Mouse (Mus musculus) Patski (cell line): ENCODE results near the gene Mtmr12. TPM values are rescaled to one million over a fixed set of nuclear protein-coding genes. Genes with fewer than 3 reads are reported as not detected.

Experiments
- ATAC-seq: fragments of 100-300 bp; one replicate; pipeline ENCODE4 v1.8.0; 2021
- CTCF ChIA-PET: fragments of 350-600 bp; sonication (Branson Sonifier 250); formaldehyde crosslinking; loops from one replicate; lab custom pipeline; 2022; ENCODE audit warnings: inconsistent platforms; lab: Charles Lee
- POLR2A ChIA-PET: fragments of 350-600 bp; sonication (Branson Sonifier 250); formaldehyde crosslinking; loops from one replicate; lab custom pipeline; 2022; ENCODE audit warnings: antibody characterized with exemption, inconsistent platforms; lab: Charles Lee
- DNase-seq: peaks from one replicate; pipeline ENCODE4 v3.0.0-alpha.2; 2011; ENCODE audit warnings: low read depth, low spot score
- H3K27me3 ChIP-seq: fragments of 371-371 bp; one replicate; pipeline ENCODE4 v1.5.1; 2021
- CTCF ChIP-seq: fragments of 100-300 bp; IDR thresholded peaks from one replicate; pipeline ENCODE4 v1.5.1; 2021
- in situ Hi-C: fragments of 300-500 bp; cut with MboI; formaldehyde crosslinking; loops from 3 replicates; pipeline ENCODE4 v1.11.1; 2018; ENCODE audit warnings: low pct_unique_long_range_greater_than_20kb, mixed read lengths
- polyA plus RNA-seq: library from polyadenylated mRNA; unstranded; gene quantifications from one replicate; pipeline ENCODE4 v1.2.3, GENCODE M21; 2021

Mtmr12 gene
- polyA plus RNA-seq, 1 experiment from 2014 or later = 20.8 TPM

DNA sequence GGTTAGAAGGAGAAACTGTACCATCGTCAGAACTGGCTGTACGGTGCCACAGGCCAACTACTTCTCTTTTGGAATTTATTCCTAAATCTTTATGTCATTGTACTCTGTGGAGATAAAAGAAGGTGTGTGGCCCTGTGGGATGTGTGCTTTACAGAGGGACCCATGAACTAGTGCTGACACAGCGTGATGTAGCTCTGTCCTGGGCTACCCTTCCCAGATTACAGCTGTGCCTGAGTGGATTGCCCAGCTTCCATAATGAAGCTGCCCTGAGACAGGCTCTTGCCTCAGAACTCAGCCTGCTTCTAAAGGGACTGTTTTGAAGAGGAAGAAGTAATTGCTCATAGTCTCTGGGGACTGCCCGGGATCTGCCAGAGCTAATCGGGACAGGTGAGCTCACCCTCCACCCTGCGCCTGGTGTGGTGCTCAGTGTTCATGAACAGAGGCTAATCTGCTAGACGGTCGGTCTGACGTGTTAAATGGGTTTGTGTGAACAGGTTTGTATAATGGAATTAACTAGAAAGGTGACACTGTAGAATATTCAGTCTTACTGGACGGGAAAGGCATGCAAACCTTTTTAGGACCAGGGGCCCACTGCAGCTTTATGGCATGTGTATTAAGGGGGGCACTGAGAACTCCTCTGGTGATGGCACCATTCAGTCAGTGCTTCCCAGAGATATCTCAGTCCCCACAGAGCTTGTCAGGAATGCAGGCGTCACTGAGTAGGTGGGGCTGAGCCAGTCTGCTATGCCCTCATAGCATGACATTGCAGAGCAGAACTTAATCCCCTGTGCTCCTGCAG, 41.7 kb downstream of the Mtmr12 start:
- in situ Hi-C loops = loop anchor here (5.0 kb wide), 2 partner anchors 39 to 274 kb away; partner anchors contain the start of gene Mtmr12
- POLR2A ChIA-PET = interaction anchor here (0.5 to 1.6 kb wide), 4 partner anchors 11 to 355 kb away, joined by 3 to 4 read pairs (median 3); partner anchors contain the start of gene Mtmr12
- DNase-seq = no peak

DNA sequence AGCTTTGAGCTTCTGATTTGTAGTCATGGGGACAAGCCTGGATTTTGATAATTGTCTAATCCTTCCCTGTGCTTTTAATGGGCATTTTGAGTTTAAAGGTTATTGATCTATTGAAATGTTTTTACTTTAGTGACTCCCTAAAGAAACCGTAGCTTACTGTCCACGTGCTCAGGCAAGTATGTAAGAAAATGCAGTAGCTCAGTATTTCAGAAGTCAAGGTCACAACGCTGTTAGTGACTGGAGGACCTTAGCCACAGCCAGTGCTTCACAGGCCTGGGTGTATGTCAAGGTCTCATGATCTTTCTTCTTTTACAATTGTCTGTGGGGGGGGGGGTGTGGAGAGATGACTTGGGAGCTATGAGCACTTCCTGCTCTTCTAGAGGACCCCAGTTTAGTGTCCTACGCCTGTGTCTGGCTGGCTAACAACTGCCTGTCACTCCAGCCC, 42.4 kb downstream of the Mtmr12 start:
- DNase-seq (no peak), ATAC-seq (no peak)
- ChIA-PET CTCF (interaction anchor here (0.8 to 8.5 kb wide), 6 partner anchors 8 to 56 kb away, joined by 3 to 43 read pairs (median 6); no protein-coding TSS in a partner anchor), POLR2A (interaction anchor here (0.6 to 1.6 kb wide), 2 partner anchors 39 to 42 kb away, joined by 3 to 4 read pairs; partner anchors contain the start of gene Mtmr12)
- no peak for TF ChIP-seq CTCF
- H3K27me3 ChIP-seq = no peaks in the 10 kb centered on the region
- in situ Hi-C loops = loop anchor here (5.0 kb wide), 2 partner anchors 40 to 275 kb away; partner anchors contain the start of gene Mtmr12

More for the DNA sequence above, 41.7 kb downstream of the Mtmr12 start:
- CTCF ChIA-PET = interaction anchor here (0.8 to 8.5 kb wide), 6 partner anchors 7 to 49 kb away, joined by 3 to 43 read pairs (median 6); no protein-coding TSS in a partner anchor
- TF ChIP-seq CTCF = no peak
- no peaks in the 10 kb centered on the region for H3K27me3 ChIP-seq
- peak; percentile 55 for ATAC-seq

DNA sequence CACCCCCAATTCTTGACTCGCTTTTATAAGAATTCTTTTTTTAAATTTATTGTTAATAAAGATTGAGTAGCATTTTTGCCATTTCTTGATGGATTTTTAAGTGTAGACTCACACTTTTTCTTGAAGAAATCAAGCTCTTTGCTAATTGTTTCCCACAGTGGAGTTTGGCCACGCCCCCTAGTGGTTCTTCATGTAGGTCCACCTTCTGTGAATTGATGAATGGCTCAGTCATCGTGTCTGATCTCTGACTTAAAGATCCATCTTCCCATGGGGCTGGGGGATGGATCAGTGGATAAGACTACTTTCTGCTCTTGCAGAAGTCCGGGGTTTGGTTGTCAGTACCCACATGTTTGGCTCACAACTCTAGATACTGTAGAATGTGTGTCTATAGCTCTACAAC, 43.5 kb downstream of the Mtmr12 start:
- no peak for ATAC-seq
- no peak for DNase-seq
- POLR2A ChIA-PET = interaction anchor here (1.6 kb wide), 1 partner anchor 43 kb away, joined by 4 read pairs; the partner anchor contains the start of gene Mtmr12
- in situ Hi-C loops = loop anchor here (5.0 kb wide), 2 partner anchors 41 to 276 kb away; partner anchors contain the start of gene Mtmr12
- no peaks in the 10 kb centered on the region for H3K27me3 ChIP-seq
- peak; percentile 72 for TF ChIP-seq CTCF
- CTCF ChIA-PET = interaction anchor here (0.9 to 8.5 kb wide), 11 partner anchors 9 to 277 kb away, joined by 3 to 43 read pairs (median 3); partner anchors contain the start of gene Mtmr12

DNA sequence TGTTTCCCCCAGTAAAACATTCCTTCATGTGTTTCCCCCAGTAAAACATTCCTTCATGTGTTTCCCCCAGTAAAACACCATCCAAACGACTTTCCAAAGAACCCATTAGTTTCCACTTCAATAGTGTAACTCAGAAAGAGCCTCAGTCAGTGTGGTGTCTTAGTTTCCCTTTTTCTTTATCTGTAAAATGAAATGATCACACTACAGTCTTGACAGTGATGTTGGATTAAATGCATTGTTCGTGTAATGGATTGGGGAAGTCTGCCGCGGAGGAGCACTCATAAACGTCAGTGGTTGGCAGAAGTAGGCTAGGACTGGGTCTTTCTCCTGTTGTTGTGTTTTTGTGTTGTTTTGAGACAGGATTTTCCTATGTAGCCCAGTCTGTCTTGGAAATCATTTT, 45.5 kb downstream of the Mtmr12 start:
- ChIA-PET POLR2A (no interaction called here), CTCF (interaction anchor here (1.2 kb wide), 1 partner anchor 56 kb away, joined by 3 read pairs; no protein-coding TSS in a partner anchor)
- DNase-seq = no peak
- no peak for ATAC-seq
- in situ Hi-C loops = no loop called here
- no peaks in the 10 kb centered on the region for H3K27me3 ChIP-seq
- TF ChIP-seq CTCF = no peak

DNA sequence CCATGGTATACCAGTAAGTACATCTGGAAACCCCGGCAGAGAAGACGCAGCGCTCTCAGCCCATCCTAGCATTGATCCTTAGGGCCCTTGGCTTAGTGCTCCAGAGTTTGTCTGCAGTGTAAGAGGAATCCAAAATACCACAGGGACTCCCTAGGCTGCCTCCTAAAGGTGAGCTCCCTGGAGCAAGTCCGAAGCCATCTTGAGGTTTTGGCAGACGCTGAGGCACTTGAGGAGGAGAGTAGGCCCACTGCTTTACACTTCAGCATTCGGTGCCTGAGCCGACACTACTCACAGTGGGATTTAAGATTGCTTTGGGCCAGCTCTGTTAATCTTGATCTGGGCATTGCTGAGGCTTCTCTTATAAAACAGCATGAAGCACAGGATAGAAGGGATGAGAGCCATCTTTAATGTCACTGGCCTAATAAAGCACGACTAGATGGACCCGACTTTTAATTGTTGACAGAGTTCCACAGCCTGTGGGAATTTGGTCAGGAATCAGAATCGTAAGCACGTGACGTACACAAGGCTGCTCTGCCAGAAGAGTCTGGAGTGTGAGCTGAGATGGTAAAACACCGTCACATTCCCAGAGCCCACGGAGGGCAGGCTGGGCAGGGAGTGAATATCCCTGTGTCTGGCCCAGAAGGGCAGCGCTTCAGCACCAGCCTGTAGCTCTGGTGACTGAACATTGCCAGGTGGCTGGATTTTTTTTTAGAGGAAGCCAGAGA, 46.8 kb downstream of the Mtmr12 start:
- TF ChIP-seq CTCF = no peak
- no peak for ATAC-seq
- ChIA-PET POLR2A (interaction anchor here (0.6 kb wide), 1 partner anchor 34 kb away, joined by 3 read pairs; no protein-coding TSS in a partner anchor), CTCF (interaction anchor here (1.2 kb wide), 1 partner anchor 58 kb away, joined by 3 read pairs; no protein-coding TSS in a partner anchor)
- no peaks in the 10 kb centered on the region for H3K27me3 ChIP-seq
- in situ Hi-C loops = no loop called here
- no peak for DNase-seq

DNA sequence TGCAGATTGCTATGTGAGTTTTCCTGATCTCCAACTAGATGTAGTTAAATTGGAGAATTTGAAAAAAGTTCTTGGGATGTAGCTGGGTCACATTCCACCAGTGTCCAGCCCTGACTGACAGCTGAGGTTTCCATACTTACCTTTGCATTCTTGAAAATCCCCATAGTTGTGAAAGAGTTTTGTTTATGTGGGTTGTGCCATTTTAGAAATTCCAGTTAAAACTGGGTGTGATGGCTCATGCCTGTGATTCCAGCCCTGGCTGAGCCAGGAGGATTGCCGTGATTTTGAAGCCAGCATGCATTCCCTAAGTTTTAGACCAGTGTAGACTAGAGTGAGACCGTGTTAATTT, 47.3 kb downstream of the Mtmr12 start:
- in situ Hi-C loops = no loop called here
- no peak for TF ChIP-seq CTCF
- ATAC-seq = no peak

DNA sequence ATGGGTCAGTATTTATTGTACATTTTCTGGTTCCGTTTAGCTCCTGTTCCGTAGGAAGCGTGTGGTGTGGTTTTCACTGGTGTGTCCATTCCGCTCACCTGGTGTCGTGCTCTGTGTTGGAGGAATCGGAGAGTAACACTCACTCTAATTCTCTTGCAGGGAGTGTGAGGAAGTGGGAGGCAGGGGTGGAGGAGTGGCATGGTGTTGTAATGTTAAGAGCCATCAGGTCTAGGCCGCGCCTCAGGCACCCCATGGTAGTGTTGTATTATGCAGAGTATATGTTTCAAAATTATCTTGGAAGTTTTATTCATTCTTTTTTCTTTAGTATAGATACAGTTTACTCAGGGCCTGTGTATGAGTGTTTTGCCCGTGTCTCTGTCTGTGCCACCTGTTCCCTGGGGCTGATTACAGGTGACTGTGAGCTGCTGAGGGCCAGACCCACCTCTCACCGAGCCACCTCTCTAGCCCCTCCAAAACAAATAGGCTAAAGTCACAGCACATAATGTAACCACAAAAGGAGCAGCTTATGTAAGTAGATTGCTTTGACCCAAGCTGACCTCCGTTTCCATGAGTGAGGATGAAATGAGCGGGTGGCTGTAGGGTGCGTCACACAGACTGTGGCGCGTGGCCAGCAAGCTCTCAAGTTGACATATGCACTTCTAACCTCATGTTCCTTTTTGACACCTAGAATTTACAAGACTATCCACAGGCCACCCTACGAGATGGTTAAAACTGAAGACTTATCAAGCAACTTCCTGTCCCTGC, 53.1 kb downstream of the Mtmr12 start:
- no peak for ATAC-seq
- CTCF ChIA-PET = interaction anchor here (1.2 to 1.4 kb wide), 2 partner anchors 31 to 61 kb away, joined by 3 to 6 read pairs; no protein-coding TSS in a partner anchor
- H3K27me3 ChIP-seq = no peaks in the 10 kb centered on the region
- no peak for TF ChIP-seq CTCF
- no peak for DNase-seq
- in situ Hi-C loops = no loop called here
- POLR2A ChIA-PET = interaction anchor here (0.6 to 1.2 kb wide), 2 partner anchors 12 to 66 kb away, joined by 3 to 4 read pairs; no protein-coding TSS in a partner anchor

More for the DNA sequence above, 47.3 kb downstream of the Mtmr12 start:
- CTCF ChIA-PET = no interaction called here
- no peaks in the 10 kb centered on the region for H3K27me3 ChIP-seq
- POLR2A ChIA-PET = no interaction called here
- no peak for DNase-seq

DNA sequence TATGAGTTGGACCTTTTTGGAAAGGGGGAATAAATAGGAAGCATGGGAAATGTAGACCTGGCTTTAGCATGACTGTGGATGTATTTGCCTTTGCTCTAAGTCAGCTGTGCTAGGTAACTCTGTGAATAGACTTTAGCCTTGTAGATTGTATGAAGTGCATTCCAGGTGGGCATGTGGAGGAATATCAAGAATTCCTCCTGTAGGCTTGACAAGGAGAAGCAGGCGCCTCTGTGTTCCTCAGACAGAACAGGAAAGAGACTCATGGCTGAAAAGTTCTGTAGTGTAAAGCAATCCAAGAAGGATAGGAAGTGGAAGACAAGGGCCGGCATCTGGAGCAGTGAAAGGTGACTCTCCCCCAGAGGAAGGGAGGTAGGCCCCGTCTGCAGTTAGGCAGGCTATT, 58.2 kb downstream of the Mtmr12 start:
- DNase-seq (no peak), ATAC-seq (no peak)
- no peaks in the 10 kb centered on the region for H3K27me3 ChIP-seq
- ChIA-PET CTCF (no interaction called here), POLR2A (no interaction called here)
- no peak for TF ChIP-seq CTCF
- in situ Hi-C loops = no loop called here

DNA sequence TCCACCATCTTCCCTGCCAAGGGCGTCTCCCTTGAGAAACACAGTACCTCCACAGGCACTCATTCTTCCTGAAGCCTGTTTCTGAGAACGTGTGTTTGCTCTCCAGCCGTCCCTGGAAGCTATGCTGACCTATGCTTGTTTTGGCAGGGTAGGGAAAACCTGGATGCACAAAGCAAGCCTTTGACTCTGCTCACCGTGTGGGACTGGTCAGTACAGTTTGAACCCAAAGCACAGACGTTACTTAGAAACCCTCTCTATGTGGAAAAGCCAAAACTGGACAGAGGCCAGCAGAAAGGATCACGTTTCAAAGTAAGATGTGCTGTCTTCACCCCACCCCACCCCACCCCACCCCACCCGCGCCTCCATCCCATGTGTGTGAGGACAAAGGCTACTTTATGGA, 61.6 kb downstream of the Mtmr12 start:
- H3K27me3 ChIP-seq = no peaks in the 10 kb centered on the region
- in situ Hi-C loops = no loop called here
- DNase-seq = no peak
- no peak for TF ChIP-seq CTCF
- CTCF ChIA-PET = interaction anchor here (1.1 to 3.9 kb wide), 3 partner anchors 24 to 70 kb away, joined by 3 to 38 read pairs (median 13); no protein-coding TSS in a partner anchor
- ATAC-seq = no peak
- POLR2A ChIA-PET = no interaction called here
